Mouse (Mus musculus) heart, embryonic 11.5 days (tissue): ENCODE measurements around the gene Ccnt1. TPM values are rescaled to one million over a fixed set of nuclear protein-coding genes. Genes with fewer than 3 reads are reported as not detected.

Source experiments
- ATAC-seq: fragments of 200-750 bp; cut with Nextera tagmentation; replicated peaks from 2 replicates; pipeline ENCODE4 v1.8.0; 2017; ENCODE audit warnings: moderate library complexity; ENCODE audit not compliant: insufficient number of reproducible peaks, low FRiP score, low TSS enrichment
- H3K27ac ChIP-seq: fragments of 300-500 bp; sonication (generic); 2 replicates; pipeline ENCODE4 v1.5.1; 2014; ENCODE audit warnings: mild to moderate bottlenecking, low read depth, low read length
- H3K27me3 ChIP-seq: fragments of 300-500 bp; sonication (generic); 2 replicates; pipeline ENCODE4 v1.6.1; 2014; ENCODE audit warnings: mild to moderate bottlenecking, low read length, mixed read lengths; ENCODE audit not compliant: control insufficient read depth, insufficient read depth
- H3K36me3 ChIP-seq: fragments of 300-500 bp; sonication (generic); 2 replicates; pipeline ENCODE4 v1.6.1; 2014; ENCODE audit warnings: mild to moderate bottlenecking, low read length, moderate library complexity, mixed read lengths; ENCODE audit not compliant: control insufficient read depth, insufficient read depth
- H3K4me1 ChIP-seq: fragments of 300-500 bp; sonication (generic); 2 replicates; pipeline ENCODE4 v1.6.1; 2014; ENCODE audit warnings: low read length; ENCODE audit not compliant: control insufficient read depth, insufficient read depth
- H3K4me2 ChIP-seq: fragments of 300-500 bp; sonication (generic); 2 replicates; pipeline ENCODE4 v1.6.1; 2014; ENCODE audit warnings: mild to moderate bottlenecking, moderate library complexity
- H3K4me3 ChIP-seq: fragments of 300-500 bp; sonication (generic); 2 replicates; pipeline ENCODE4 v1.5.1; 2014; ENCODE audit warnings: low read depth, low read length
- H3K9ac ChIP-seq: fragments of 300-500 bp; sonication (generic); 2 replicates; pipeline ENCODE4 v1.6.1; 2014; ENCODE audit warnings: mild to moderate bottlenecking, low read depth, low read length, moderate library complexity
- H3K9me3 ChIP-seq: fragments of 300-500 bp; sonication (generic); replicated peaks from 2 replicates; pipeline ENCODE4 v1.6.1; 2016; ENCODE audit warnings: low read length; ENCODE audit not compliant: control insufficient read depth
- WGBS: fragments of 180-500 bp; shearing (Covaris S2); extraction: QIAGEN DNeasy Blood & Tissue Kit; methylation state at CpG from one replicate; pipeline ENCODE4 v1.1.7; 2014; ENCODE audit not compliant: insufficient replicate concordance; 5-methylcytosine and 5-hydroxymethylcytosine counted together
- polyA plus RNA-seq: library from polyadenylated mRNA; unstranded; fragments of >200 nt; fragmentation: Nextera tagmentation; extraction: Ambion mirVana; gene quantifications from 2 replicates; pipeline ENCODE4 v1.2.1, GENCODE M21; 2014

Ccnt1 gene
- polyA plus RNA-seq, 1 experiment from 2014 or later = 42.3 TPM

DNA sequence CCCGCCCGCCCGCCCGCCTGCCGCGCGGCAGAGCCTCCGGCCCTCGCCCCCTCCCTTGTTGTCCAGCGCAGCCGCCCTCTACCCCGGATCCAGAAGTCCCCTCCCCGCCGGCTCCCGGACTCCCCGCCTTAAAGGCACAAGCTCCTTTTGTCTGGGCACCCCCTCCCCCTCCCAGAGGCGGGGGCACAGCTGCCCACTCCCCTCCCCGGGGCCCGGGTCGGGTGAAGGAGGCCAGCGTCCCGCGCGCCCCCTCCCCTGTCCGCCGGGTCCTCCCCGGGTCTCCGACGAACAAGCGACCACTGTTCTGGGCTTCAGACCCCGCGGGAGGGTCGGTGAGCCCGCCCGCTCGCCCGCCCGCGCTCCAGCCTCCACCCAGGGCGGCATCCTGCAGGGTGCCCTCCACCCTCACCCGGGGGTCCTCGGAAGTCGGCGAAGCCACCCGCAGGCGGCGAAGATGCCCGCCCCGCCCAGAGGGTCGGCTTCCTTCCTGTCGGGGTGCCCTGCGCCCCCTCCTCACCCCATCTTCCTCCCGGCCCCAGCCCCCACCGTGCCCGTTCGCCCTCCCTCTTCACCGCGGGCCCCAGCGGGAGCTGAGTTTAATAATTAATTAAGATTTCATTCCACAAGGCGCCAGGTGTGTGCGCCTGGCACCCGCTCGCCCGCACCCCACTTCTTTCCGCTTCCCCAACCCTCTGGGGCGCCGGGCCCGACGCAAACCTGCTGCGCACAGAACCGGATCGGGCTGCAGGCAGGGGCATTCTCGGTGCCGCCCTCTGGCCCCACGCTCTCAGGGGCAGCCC is 38.8 kb upstream of the Ccnt1 start, which contains the start of gene Adcy6:
Gene Adcy6 (minus strand): TSS at position 746 of the 800 bp plus-strand sequence.
- H3K27me3 ChIP-seq = no peaks in the 10 kb centered on the region
- peak within 1 kb of the TSS; percentile 93 for H3K4me3 ChIP-seq
- under 1% methylated on average over 67 of the region's 75 CpGs for WGBS
- ATAC-seq = peak; percentile 67
- peaks cover 35% of the 10 kb centered on the region for H3K4me1 ChIP-seq
- no peaks in the 10 kb centered on the region for H3K9me3 ChIP-seq
- peak within 1 kb of the TSS; percentile 75 for H3K4me2 ChIP-seq
- H3K9ac ChIP-seq = peak within 1 kb of the TSS; percentile 96
- peak within 1 kb of the TSS; percentile 95 for H3K27ac ChIP-seq
- H3K36me3 ChIP-seq = no peaks in the 10 kb centered on the region

DNA sequence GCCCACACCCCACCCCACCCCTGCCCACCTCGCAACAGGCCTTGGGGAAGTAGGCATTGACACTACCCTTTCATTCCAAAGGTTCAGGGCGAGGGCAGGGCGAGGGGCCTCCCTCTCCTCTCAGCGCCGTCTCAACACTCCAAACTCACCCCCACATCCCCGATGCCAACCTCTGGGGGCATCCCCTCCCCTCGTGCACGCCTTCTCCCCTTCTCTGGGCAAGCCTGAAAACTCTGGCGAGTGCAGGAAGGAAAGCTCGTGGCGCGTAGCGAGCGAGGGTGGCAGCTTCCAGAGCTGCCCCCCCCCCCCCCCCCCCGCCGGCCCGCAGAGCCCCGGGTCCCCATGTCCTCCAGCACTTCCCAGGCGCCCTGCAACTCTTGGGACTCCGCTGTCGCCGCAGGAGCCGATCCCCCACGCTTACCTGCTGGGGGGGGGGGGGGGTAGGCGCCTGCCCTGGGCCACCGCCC is 38.1 kb upstream of the Ccnt1 start:
- peak overlapping the region; percentile 75 for H3K4me2 ChIP-seq

DNA sequence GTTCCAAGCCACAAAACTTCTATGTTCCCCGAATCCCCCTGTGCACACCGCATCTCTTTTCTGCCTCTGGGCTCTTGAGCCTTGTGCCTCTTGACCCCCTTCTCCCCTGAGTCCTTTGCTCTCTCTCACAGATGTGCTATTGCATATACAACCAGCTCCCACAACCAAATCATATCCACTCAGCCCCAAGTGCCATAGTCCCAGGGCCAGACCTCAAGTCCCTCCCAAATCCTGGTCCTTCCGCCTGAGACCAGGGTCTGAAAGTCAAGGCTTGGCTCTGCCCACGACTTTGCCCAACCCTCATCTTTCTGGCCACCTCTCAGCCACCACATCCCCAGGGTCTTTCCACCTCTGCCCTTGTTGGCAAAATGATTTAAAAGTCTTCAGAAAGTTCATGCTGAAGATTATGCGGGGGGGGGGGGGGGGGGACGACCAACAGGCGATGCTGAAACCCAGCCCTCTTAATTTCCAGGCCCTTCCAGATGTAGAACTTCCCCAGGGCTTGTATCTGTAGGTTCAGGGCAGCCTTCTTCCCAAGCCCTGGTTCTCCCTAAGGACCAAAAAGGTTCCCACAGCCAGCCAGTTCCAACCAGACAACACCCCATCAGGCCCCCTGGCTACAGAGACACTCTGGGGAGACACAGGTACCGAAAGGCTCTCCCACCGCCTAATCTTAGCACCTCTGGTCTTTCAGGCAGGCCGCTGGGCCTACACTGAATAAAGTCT is 37.5 kb upstream of the Ccnt1 start:
- no peaks in the 10 kb centered on the region for H3K9me3 ChIP-seq
- no peak for ATAC-seq
- H3K36me3 ChIP-seq = peaks cover 9% of the 10 kb centered on the region
- peak overlapping the region; percentile 96 for H3K9ac ChIP-seq
- H3K4me2 ChIP-seq = peak overlapping the region; percentile 75
- WGBS = 10% methylated on average over 9 of the region's 10 CpGs
- peaks cover 43% of the 10 kb centered on the region for H3K4me1 ChIP-seq
- H3K27ac ChIP-seq = peak overlapping the region; percentile 95
- H3K4me3 ChIP-seq = peak overlapping the region; percentile 93
- H3K27me3 ChIP-seq = no peaks in the 10 kb centered on the region

More for the DNA sequence above, 38.1 kb upstream of the Ccnt1 start:
- peak; percentile 11 for ATAC-seq
- Histone ChIP-seq H3K4me3 (peak overlapping the region; percentile 93), H3K9me3 (no peaks in the 10 kb centered on the region), H3K9ac (peak overlapping the region; percentile 96), H3K27me3 (no peaks in the 10 kb centered on the region), H3K4me1 (peaks cover 37% of the 10 kb centered on the region), H3K27ac (peak overlapping the region; percentile 95), H3K36me3 (peaks cover 6% of the 10 kb centered on the region)
- 2% methylated on average over 12 of the region's 26 CpGs for WGBS

DNA sequence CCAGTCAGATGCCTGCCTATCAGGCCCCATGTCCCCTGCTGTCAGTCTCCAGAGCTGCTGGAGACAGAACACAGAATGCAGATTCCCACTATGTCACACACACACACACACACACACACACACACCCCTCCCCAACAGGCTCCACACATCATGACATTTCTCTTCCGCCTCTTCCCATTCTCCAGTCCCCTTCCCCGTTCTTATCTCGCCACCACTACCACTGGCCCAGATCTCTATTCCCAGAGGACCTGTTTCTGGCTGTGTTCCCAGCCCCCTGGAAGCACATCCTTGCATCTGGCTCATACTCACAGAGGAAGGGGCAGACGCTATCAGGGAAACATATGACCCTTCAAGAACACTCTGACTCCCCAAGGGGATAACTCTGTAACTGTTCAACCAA is 36.8 kb upstream of the Ccnt1 start:
- Histone ChIP-seq H3K4me2 (peak overlapping the region; percentile 75), H3K4me3 (peak overlapping the region; percentile 93), H3K27me3 (no peaks in the 10 kb centered on the region), H3K9me3 (no peaks in the 10 kb centered on the region), H3K27ac (peak overlapping the region; percentile 95), H3K4me1 (peaks cover 50% of the 10 kb centered on the region), H3K36me3 (peaks cover 9% of the 10 kb centered on the region), H3K9ac (peak overlapping the region; percentile 96)
- WGBS = 4% methylated on average over 4 of the region's 4 CpGs
- peak; percentile 61 for ATAC-seq

DNA sequence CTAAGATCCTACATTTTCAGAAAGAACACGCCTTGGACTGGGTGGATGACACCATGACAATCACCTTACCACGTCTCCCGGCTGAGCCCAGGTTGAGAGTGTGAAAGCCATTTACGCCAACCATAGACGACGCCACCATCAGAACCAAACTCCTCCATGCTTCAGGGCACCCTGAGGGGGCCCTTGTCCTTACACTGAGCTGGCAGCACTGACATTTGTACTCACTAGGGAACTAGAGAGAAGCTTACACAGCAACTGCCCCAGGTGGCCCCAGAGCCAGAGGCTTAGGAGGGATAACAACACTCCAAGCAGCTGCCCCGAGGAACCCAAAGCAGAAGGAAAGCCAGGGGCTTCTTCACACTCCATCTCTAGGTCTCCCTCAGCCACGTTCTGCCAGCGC is 36.0 kb upstream of the Ccnt1 start:
- Histone ChIP-seq H3K9me3 (no peaks in the 10 kb centered on the region), H3K9ac (peak overlapping the region; percentile 75), H3K4me1 (peaks cover 58% of the 10 kb centered on the region), H3K27ac (peak overlapping the region; percentile 95), H3K4me2 (peak overlapping the region; percentile 75), H3K36me3 (peaks cover 9% of the 10 kb centered on the region), H3K4me3 (peak overlapping the region; percentile 93), H3K27me3 (no peaks in the 10 kb centered on the region)
- ATAC-seq = no peak
- WGBS = 40% methylated on average over 9 of the region's 9 CpGs

DNA sequence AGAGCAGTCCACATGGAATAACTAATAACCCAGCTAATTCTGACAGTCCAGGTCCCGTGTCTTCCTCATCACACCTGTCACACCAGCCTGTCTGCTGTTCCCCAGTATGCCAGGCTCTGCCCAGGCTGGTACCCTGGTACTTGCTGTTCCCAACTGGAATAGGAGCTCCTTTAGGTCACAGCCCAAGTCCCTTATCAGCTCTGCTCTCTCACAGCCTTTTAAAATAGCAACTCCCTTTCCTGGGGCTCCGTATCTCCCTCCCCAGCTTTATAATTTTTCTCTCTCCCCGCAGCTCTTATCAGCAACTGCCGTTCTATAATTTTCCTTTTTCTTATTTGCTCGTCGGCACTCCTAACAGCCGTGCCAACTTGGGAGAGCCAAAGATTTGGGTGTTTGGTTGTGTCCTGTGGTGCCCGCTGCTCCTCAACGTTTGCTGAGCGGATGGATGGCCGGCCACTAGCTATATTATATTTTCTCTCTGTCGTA is 35.4 kb upstream of the Ccnt1 start:
- Histone ChIP-seq H3K36me3 (peaks cover 13% of the 10 kb centered on the region), H3K4me2 (peak overlapping the region; percentile 75), H3K27ac (peak overlapping the region; percentile 95), H3K9me3 (no peaks in the 10 kb centered on the region), H3K4me3 (peak overlapping the region; percentile 93), H3K9ac (peak overlapping the region; percentile 75), H3K4me1 (peaks cover 64% of the 10 kb centered on the region), H3K27me3 (no peaks in the 10 kb centered on the region)
- ATAC-seq = no peak
- WGBS = 32% methylated on average over 12 of the region's 12 CpGs

DNA sequence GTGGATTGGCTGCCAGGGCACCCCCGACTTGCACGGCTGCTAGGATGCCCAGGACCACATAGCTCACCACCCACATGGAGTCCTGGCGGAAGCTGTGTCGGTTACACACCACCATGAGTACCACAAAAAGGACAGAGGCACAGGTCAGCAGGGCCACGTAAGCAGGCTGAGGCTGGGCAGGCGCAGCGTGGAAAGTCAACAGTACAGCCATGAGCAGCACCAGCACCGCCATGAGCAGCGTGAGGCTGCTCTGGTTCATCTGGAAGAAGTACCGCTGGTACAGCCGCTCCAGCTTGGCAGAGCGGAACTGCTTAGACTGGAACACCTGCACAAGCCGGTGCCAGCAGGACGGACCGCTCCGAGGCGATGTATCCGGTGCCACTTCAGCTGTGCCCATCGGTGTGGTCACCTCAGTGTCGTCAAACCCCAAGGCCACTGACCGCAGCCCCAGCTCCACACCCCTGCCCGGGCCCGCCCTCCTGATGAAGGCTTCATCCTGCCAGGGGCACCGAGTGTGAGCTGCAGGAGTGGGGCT is 33.4 kb upstream of the Ccnt1 start:
- peaks cover 72% of the 10 kb centered on the region for H3K4me1 ChIP-seq
- peak overlapping the region; percentile 33 for H3K4me3 ChIP-seq
- H3K9ac ChIP-seq = peak overlapping the region; percentile 66

DNA sequence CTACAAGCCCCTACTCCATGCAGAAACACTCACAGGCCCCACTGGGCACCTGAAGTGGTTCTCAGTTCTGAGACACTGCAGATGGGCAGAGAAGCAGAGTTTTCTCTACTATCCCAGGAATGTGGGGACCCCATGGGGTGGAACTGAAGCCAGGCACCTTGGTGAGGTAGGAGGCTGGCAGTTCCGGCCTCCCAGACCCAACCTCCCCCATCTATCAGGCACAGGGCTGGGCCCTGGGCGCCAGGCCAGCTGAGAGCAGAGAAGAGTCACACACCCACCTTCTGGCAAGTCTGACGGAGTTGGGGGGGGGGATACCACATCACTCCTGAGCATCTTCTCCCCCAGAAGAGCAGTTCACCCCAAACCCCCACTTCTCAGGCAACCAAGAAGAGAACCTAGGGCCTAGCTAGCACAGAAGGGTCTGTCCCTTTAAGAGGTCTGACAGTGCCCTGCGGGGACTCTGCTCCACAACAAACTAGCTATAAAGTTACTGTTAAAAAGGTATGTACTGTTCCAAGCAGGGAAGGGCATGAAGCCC is 32.3 kb upstream of the Ccnt1 start:
- peak overlapping the region; percentile 87 for H3K27ac ChIP-seq
- H3K4me2 ChIP-seq = peak overlapping the region; percentile 59
- H3K9ac ChIP-seq = peak overlapping the region; percentile 66
- no peaks in the 10 kb centered on the region for H3K9me3 ChIP-seq
- 20% methylated on average over 4 of the region's 4 CpGs for WGBS
- peaks cover 36% of the 10 kb centered on the region for H3K36me3 ChIP-seq
- H3K4me3 ChIP-seq = peak overlapping the region; percentile 33
- H3K27me3 ChIP-seq = no peaks in the 10 kb centered on the region
- 0 out of 2 replicates have a peak, but pooled peaks have one; percentile 15 for ATAC-seq
- peaks cover 72% of the 10 kb centered on the region for H3K4me1 ChIP-seq

More for the DNA sequence above, 33.4 kb upstream of the Ccnt1 start:
- Histone ChIP-seq H3K4me2 (peak overlapping the region; percentile 59), H3K36me3 (peaks cover 27% of the 10 kb centered on the region), H3K9me3 (no peaks in the 10 kb centered on the region), H3K27me3 (no peaks in the 10 kb centered on the region), H3K27ac (peak overlapping the region; percentile 87)
- no peak for ATAC-seq
- WGBS = 86% methylated on average over 24 of the region's 24 CpGs
